Mouse (Mus musculus) heart, postnatal 36 days (tissue): ENCODE results near the gene Tshz2. TPM values are rescaled to one million over a fixed set of nuclear protein-coding genes. Genes with fewer than 3 reads are reported as not detected.

Source experiments
- DNase-seq, 2 experiments: peaks; one replicate each; pipeline ENCODE4 v3.0.0; 2021 to 2022
- intact Hi-C: fragments of 180-260 bp; cut with DNase I; formaldehyde crosslinking; loops from one replicate; pipeline ENCODE4 v1.15.1; 2025
- total RNA-seq, 2 experiments: library from RNA; stranded (reverse); gene quantifications; 2 replicates each; pipeline ENCODE4 v1.2.3; 2021

The Tshz2 gene
- total RNA-seq, 2 experiments from 2014 or later, result 13.6 to 14.9 TPM

DNA sequence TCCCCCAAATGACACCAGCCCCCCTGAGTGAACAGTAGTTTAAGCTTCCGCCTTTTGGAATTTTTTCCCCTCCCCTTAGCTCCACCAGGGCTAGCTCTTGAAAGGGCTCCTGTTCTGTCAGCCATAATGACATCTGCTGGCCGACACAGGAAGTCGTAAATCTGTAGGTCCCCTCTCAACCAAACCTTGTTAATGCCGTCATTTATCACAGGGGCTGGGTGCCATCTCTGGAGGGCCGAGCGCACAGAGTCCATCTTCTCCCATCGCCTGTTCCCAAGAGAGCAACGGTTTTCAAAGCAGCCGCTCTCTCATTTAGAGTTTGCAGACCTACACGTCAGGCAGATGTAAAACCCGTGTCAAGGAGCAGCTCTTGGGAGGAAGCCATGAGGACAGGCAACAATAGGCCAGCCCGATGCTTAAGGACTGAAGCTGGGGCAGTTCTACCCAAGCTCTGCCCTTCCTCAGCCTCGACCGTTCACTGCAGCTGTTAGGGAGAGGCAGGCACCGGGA lies 11.6 kb upstream of the Tshz2 start:
- intact Hi-C loops, result loop anchor here (5.0 kb wide), 1 partner anchor 559 kb away; no protein-coding TSS in a partner anchor

GRCm38 (mm10) chr2:169630070-169630469 lies 2.7 kb upstream of the Tshz2 start:
- intact Hi-C loops, result loop anchor here (10.0 kb wide), 1 partner anchor 215 kb away; no protein-coding TSS in a partner anchor
- no peak for DNase-seq

More for the DNA sequence above, 11.6 kb upstream of the Tshz2 start:
- DNase-seq, result no peak

GRCm38 (mm10) chr2:169633491-169634289 lies 877 bp downstream of the Tshz2 start:
- peak; percentile 45 to 56 for DNase-seq
- intact Hi-C loops, result loop anchor here (1.0 to 10.0 kb wide), 4 partner anchors 37 to 211 kb away; no protein-coding TSS in a partner anchor

- DNase-seq, result no peak
- intact Hi-C loops, result loop anchor here (2.0 to 10.0 kb wide), 2 partner anchors 92 to 210 kb away; no protein-coding TSS in a partner anchor
Measured at GRCm38 (mm10) chr2:169634619-169635382, 2.0 kb downstream of the Tshz2 start.

DNA sequence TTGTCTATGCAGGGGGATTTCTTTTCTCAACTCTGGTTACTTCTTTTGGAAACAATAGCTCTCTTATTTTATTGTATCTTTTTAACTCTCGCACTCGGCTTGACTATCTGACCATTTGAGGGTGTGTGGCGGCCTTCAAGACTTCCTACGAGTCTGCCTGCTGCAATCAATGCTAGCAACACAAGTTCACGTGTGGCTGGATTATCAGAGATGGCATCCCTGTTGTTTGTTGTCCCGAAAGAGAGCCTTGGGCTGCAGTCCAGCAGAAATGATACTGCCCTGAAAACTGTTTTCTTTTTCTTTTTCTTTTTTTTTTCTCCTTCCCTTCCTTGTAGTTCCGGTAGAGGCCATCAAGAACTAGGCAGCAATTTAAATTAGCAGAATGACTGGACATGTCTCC lies 2.6 kb downstream of the Tshz2 start:
- intact Hi-C loops, result loop anchor here (2.0 to 10.0 kb wide), 2 partner anchors 91 to 209 kb away; no protein-coding TSS in a partner anchor
- no peak for DNase-seq

GRCm38 (mm10) chr2:169636414-169636813 lies 3.6 kb downstream of the Tshz2 start:
- no peak for DNase-seq
- intact Hi-C loops, result loop anchor here (10.0 kb wide), 1 partner anchor 208 kb away; no protein-coding TSS in a partner anchor

GRCm38 (mm10) chr2:169641547-169641946 lies 8.7 kb downstream of the Tshz2 start:
- no peak for DNase-seq
- intact Hi-C loops, result no loop called here

GRCm38 (mm10) chr2:169642420-169642819 lies 9.6 kb downstream of the Tshz2 start:
- DNase-seq, result no peak
- intact Hi-C loops, result no loop called here

- intact Hi-C loops, result no loop called here
Measured at GRCm38 (mm10) chr2:169647091-169647490, 14.3 kb downstream of the Tshz2 start.

DNA sequence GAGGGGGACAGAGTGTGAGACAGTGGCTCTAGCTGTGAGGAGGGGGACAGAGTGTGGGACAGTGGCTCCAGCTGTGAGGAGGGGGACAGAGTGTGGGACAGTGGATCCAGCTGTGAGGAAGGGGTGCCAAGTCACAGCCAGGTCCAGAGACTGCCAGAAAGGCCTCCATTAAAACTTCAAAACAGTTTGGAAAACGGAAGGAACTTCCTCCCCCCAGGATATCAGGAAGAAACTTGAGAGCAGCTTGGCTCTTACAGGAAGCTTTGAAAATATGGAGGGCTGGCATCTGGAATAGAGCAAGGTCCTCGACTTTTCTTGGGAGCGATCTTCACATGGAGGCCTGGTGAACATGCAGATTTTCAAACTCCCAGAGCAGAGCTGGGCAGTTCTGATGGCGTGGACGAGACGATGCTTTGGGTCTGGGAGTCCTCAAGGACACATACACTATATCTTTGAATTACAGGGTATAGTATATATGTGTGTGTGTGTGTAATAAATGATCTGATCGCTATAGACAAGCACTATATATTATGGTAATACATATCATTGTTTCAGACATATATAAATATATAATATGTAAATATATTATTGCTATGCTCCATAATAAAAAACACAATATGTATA lies 16.6 kb downstream of the Tshz2 start:
- intact Hi-C loops, result no loop called here
- DNase-seq, result no peak

More at GRCm38 (mm10) chr2:169647091-169647490, 14.3 kb downstream of the Tshz2 start:
- DNase-seq, result no peak

GRCm38 (mm10) chr2:169653282-169653681 lies 20.5 kb downstream of the Tshz2 start:
- no peak for DNase-seq
- intact Hi-C loops, result no loop called here

GRCm38 (mm10) chr2:169663792-169664191 lies 31.0 kb downstream of the Tshz2 start:
- DNase-seq, result no peak
- intact Hi-C loops, result no loop called here

DNA sequence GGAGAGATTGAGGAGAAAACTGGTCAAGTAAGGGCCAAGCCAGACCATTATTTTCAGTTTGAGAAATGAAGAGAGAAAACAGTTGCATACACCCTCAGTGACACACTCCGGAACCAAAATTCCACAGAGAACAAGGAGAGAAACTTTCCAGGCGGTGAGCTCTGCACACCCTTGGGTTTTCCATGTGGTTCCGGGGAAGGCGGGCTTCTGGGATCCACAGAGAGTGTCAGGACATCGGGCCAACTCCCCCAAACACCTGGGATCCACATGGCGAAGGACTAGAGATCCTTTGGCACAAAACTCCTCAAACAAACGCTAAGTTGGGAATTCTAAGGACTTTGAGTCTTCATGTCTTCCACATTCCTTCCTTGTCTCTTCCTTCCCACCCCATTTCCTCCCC lies 38.5 kb downstream of the Tshz2 start:
- intact Hi-C loops, result loop anchor here (2.0 kb wide), 1 partner anchor 38 kb away; the partner anchor contains the start of gene Tshz2
- no peak for DNase-seq

GRCm38 (mm10) chr2:169673786-169674185 lies 41.0 kb downstream of the Tshz2 start:
- intact Hi-C loops, result no loop called here
- DNase-seq, result no peak

DNA sequence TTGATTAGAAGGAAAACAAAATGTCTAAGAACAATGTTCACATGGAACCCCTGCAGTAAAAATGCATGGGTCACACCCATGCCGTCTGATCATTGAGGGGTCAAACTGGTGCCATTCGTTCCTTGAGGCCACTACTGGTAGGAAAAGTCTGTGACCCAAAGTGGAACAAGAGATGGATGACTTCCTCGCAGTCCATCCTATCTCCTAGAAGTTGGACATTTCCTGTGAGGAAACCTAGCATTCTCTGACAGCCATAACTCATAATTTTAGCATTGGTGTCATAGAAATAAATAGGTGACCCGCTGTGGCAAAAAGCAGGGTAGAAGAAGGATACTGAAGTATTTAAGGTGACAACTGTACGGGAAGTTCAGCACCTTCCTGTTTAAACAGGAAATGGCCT lies 41.4 kb downstream of the Tshz2 start:
- intact Hi-C loops, result no loop called here
- DNase-seq, result no peak

GRCm38 (mm10) chr2:169679264-169679663 lies 46.5 kb downstream of the Tshz2 start:
- DNase-seq, result no peak
- intact Hi-C loops, result no loop called here

DNA sequence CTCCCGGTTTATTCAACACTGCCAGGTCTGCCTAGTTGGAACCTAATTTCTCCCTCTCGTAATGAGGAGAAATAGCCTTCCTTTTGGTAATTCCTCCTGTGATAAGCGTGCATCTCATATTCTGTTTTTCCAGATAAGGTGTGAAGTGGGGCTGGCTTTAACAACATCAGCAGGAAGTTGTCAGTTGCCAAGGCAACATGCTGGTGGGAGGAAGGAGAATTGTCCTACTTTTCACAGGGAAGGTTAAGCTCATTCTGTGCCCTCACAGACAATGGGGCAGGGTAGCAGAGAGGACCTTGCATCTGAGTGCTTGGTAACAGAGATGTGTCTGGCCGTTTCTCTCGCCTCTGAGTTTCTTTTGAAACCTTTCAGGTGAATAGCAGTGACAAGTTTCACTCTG lies 47.1 kb downstream of the Tshz2 start:
- DNase-seq, result no peak
- intact Hi-C loops, result no loop called here

GRCm38 (mm10) chr2:169685260-169685659 lies 52.4 kb downstream of the Tshz2 start:
- intact Hi-C loops, result no loop called here
- DNase-seq, result no peak

GRCm38 (mm10) chr2:169685747-169686146 lies 52.9 kb downstream of the Tshz2 start:
- intact Hi-C loops, result loop anchor here (2.0 kb wide), 1 partner anchor 19 kb away; no protein-coding TSS in a partner anchor
- no peak for DNase-seq

GRCm38 (mm10) chr2:169686697-169687430 lies 54.1 kb downstream of the Tshz2 start:
- no peak for DNase-seq
- intact Hi-C loops, result loop anchor here (2.0 kb wide), 1 partner anchor 20 kb away; no protein-coding TSS in a partner anchor
